Mouse (Mus musculus) brain, embryonic 14.5 days (tissue): Measurements from ENCODE around the gene Gm42742.

ENCODE experiments used
- CTCF ChIP-seq: fragments of 200-500 bp; IDR thresholded peaks from 2 replicates; pipeline ENCODE4 v1.5.1; 2012; ENCODE audit warnings: inconsistent platforms, mild to moderate bottlenecking, moderate library complexity, borderline replicate concordance; ENCODE audit not compliant: insufficient read depth, insufficient read length; ENCODE audit errors: extremely low read depth
- POLR2A ChIP-seq: fragments of 200-500 bp; IDR thresholded peaks from 2 replicates; pipeline ENCODE4 v1.6.1; 2012; ENCODE audit warnings: mild to moderate bottlenecking, inconsistent platforms, borderline replicate concordance; ENCODE audit not compliant: poor library complexity, insufficient read depth, insufficient read length, severe bottlenecking; ENCODE audit errors: extremely low read depth

GRCm38 (mm10) chr7:126965568-126965967 is 55.3 kb downstream of the Gm42742 start:
- TF ChIP-seq CTCF (no peak), POLR2A (no peak)
